Mouse (Mus musculus): ENCODE measurements around the gene Psmd8. TPM values are rescaled to one million over a fixed set of nuclear protein-coding genes. Genes with fewer than 3 reads are reported as not detected.
A peak's percentile ranks its signal among the peaks of the same experiment; 100 is the strongest.
"Not testable (repeated sequence)": the region's sequence is repeated elsewhere in the genome, so short reads cannot be mapped to it uniquely, and the experiment has no call there.

Psmd8 gene
- polyA plus RNA-seq, 1 experiment from 2014 or later = 303 TPM

GRCm38 (mm10) chr7:29202577-29202976 is 22.1 kb upstream of the Psmd8 start:
- Histone ChIP-seq H3K9me3 (no peaks in the 10 kb centered on the region), H3K4me2 (no peak overlapping the region), H3K27me3 (0 out of 2 replicates have a peak, but pooled peaks cover 4% of the 10 kb centered on the region), H3K4me1 (replicated peaks) (no peaks in the 10 kb centered on the region), H3K4me3 (no peak overlapping the region), H3K36me3 (no peaks in the 10 kb centered on the region), H3K27ac (no peak overlapping the region), H3K9ac (no peak overlapping the region)
- WGBS = 86% methylated on average over 6 of the region's 6 CpGs
- no peak for ATAC-seq (ENCODE audit: low FRiP score)

GRCm38 (mm10) chr7:29194230-29194629 is 13.7 kb upstream of the Psmd8 start:
- 94% methylated on average over 1 of the region's 1 CpGs for WGBS
- H3K27ac ChIP-seq = not testable (repeated sequence)

GRCm38 (mm10) chr7:29181323-29181722 is 822 bp upstream of the Psmd8 start:
- 85% methylated on average over 4 of the region's 4 CpGs for WGBS
- peak overlapping the region; percentile 49 for H3K4me2 ChIP-seq
- not testable (repeated sequence) for H3K9me3 ChIP-seq; H3K36me3 ChIP-seq; H3K4me3 ChIP-seq; H3K9ac ChIP-seq; H3K27me3 ChIP-seq; ATAC-seq (ENCODE audit: low FRiP score)
- peaks cover 27% of the 10 kb centered on the region for H3K4me1 ChIP-seq (replicated peaks)
- peak overlapping the region; percentile 77; the same call in 1 of the 2 replicates for H3K27ac ChIP-seq

More at GRCm38 (mm10) chr7:29194230-29194629, 13.7 kb upstream of the Psmd8 start:
- ATAC-seq (ENCODE audit: low FRiP score); H3K9ac ChIP-seq; H3K36me3 ChIP-seq; H3K27me3 ChIP-seq; H3K4me1 ChIP-seq (replicated peaks); H3K4me2 ChIP-seq; H3K9me3 ChIP-seq; H3K4me3 ChIP-seq: not testable (repeated sequence)

GRCm38 (mm10) chr7:29180854-29181236 is 344 bp upstream of the Psmd8 start:
- peak overlapping the region; percentile 49 for H3K4me2 ChIP-seq
- peaks cover 27% of the 10 kb centered on the region for H3K4me1 ChIP-seq (replicated peaks)
- H3K27me3 ChIP-seq = no peaks in the 10 kb centered on the region
- H3K9ac ChIP-seq = peak overlapping the region; percentile 35; the same call in 1 of the 2 replicates
- WGBS = 41% methylated on average over 5 of the region's 5 CpGs
- peak overlapping the region; percentile 77 for H3K27ac ChIP-seq
- H3K9me3 ChIP-seq = no peaks in the 10 kb centered on the region
- peak overlapping the region; percentile 71 for H3K4me3 ChIP-seq
- H3K36me3 ChIP-seq = peaks cover 13% of the 10 kb centered on the region
- peak; percentile 40 for ATAC-seq (ENCODE audit: low FRiP score)

- H3K4me3 ChIP-seq = peak overlapping the region; percentile 71
- peaks cover 29% of the 10 kb centered on the region for H3K36me3 ChIP-seq
- H3K9ac ChIP-seq = peak overlapping the region; percentile 81
- no peak for ATAC-seq (ENCODE audit: low FRiP score)
- no peaks in the 10 kb centered on the region for H3K9me3 ChIP-seq
- H3K4me2 ChIP-seq = peak overlapping the region; percentile 89
- H3K4me1 ChIP-seq (replicated peaks) = peaks cover 27% of the 10 kb centered on the region
- no peak overlapping the region for H3K27ac ChIP-seq
- peaks cover 14% of the 10 kb centered on the region for H3K27me3 ChIP-seq
- 61% methylated on average over 7 of the region's 7 CpGs for WGBS
Observed at GRCm38 (mm10) chr7:29179323-29179722, 1.2 kb downstream of the Psmd8 start.

- no peak for ATAC-seq (ENCODE audit: low FRiP score)
- Histone ChIP-seq H3K9me3 (no peaks in the 10 kb centered on the region), H3K36me3 (peaks cover 41% of the 10 kb centered on the region), H3K4me1 (replicated peaks) (peaks cover 27% of the 10 kb centered on the region), H3K27ac (no peak overlapping the region), H3K4me2 (0 out of 2 replicates have a peak overlapping the region, but pooled peaks have one; percentile 89), H3K4me3 (0 out of 2 replicates have a peak overlapping the region, but pooled peaks have one; percentile 0), H3K9ac (no peak overlapping the region), H3K27me3 (peaks cover 27% of the 10 kb centered on the region)
- WGBS = 90% methylated on average over 4 of the region's 4 CpGs
Observed at GRCm38 (mm10) chr7:29178106-29178505, 2.4 kb downstream of the Psmd8 start.

GRCm38 (mm10) chr7:29172390-29173016 is 8.0 kb downstream of the Psmd8 start:
- H3K27me3 ChIP-seq = peaks cover 61% of the 10 kb centered on the region
- peaks cover 43% of the 10 kb centered on the region for H3K4me1 ChIP-seq (replicated peaks)
- no peak overlapping the region for H3K4me2 ChIP-seq
- H3K36me3 ChIP-seq = peaks cover 49% of the 10 kb centered on the region
- H3K4me3 ChIP-seq = no peak overlapping the region; the same call in 1 of the 2 replicates
- ATAC-seq (ENCODE audit: low FRiP score) = no peak
- H3K9me3 ChIP-seq = no peaks in the 10 kb centered on the region
- 23% methylated on average over 24 of the region's 32 CpGs for WGBS
- H3K9ac ChIP-seq = 0 out of 2 replicates have a peak overlapping the region, but pooled peaks have one; percentile 51
- no peak overlapping the region for H3K27ac ChIP-seq

- Histone ChIP-seq H3K36me3 (peaks cover 44% of the 10 kb centered on the region), H3K27me3 (peaks cover 66% of the 10 kb centered on the region), H3K4me3 (peak overlapping the region; percentile 71), H3K9ac (peak overlapping the region; percentile 51; the same call in 1 of the 2 replicates), H3K4me2 (peak overlapping the region; percentile 73), H3K27ac (no peak overlapping the region), H3K9me3 (no peaks in the 10 kb centered on the region), H3K4me1 (replicated peaks) (peaks cover 47% of the 10 kb centered on the region)
- 6% methylated on average over 33 of the region's 34 CpGs for WGBS
- no peak for ATAC-seq (ENCODE audit: low FRiP score)
Observed at GRCm38 (mm10) chr7:29171562-29172097, 8.9 kb downstream of the Psmd8 start.

- WGBS = 1% methylated on average over 43 of the region's 43 CpGs
- Histone ChIP-seq H3K4me3 (peak overlapping the region; percentile 71), H3K27me3 (peaks cover 70% of the 10 kb centered on the region), H3K9ac (peak overlapping the region; percentile 51; the same call in 1 of the 2 replicates), H3K36me3 (peaks cover 42% of the 10 kb centered on the region), H3K4me1 (replicated peaks) (peaks cover 47% of the 10 kb centered on the region), H3K27ac (no peak overlapping the region), H3K4me2 (peak overlapping the region; percentile 73), H3K9me3 (no peaks in the 10 kb centered on the region)
- no peak for ATAC-seq (ENCODE audit: low FRiP score)
Observed at GRCm38 (mm10) chr7:29170755-29171561, 9.5 kb downstream of the Psmd8 start.

GRCm38 (mm10) chr7:29170066-29170754 is 10.3 kb downstream of the Psmd8 start, which contains the start of the genes Ggn and Spred3:
Gene Ggn (plus strand): TSS chr7:29170210.
Gene Spred3 (minus strand): TSS chr7:29170411.
- H3K27me3 ChIP-seq = peaks cover 64% of the 10 kb centered on the region
- peaks cover 37% of the 10 kb centered on the region for H3K36me3 ChIP-seq
- H3K4me3 ChIP-seq = peak within 1 kb of the TSS; percentile 71
- peak within 1 kb of the TSS; percentile 80 for H3K9ac ChIP-seq
- H3K4me1 ChIP-seq (replicated peaks) = peaks cover 47% of the 10 kb centered on the region
- peak within 1 kb of the TSS; percentile 89 for H3K27ac ChIP-seq
- under 1% methylated on average over 30 of the region's 30 CpGs for WGBS
- peak within 1 kb of the TSS; percentile 73 for H3K4me2 ChIP-seq
- no peaks in the 10 kb centered on the region for H3K9me3 ChIP-seq
- peak; percentile 50 for ATAC-seq (ENCODE audit: low FRiP score)

GRCm38 (mm10) chr7:29169231-29170065 is 11.1 kb downstream of the Psmd8 start:
- Histone ChIP-seq H3K9me3 (no peaks in the 10 kb centered on the region), H3K36me3 (peaks cover 29% of the 10 kb centered on the region), H3K4me1 (replicated peaks) (peaks cover 47% of the 10 kb centered on the region), H3K27ac (peak overlapping the region; percentile 89), H3K9ac (peak overlapping the region; percentile 80), H3K27me3 (peaks cover 57% of the 10 kb centered on the region), H3K4me3 (peak overlapping the region; percentile 71), H3K4me2 (peak overlapping the region; percentile 73)
- WGBS = under 1% methylated on average over 31 of the region's 39 CpGs
- ATAC-seq (ENCODE audit: low FRiP score) = peak; percentile 80

All from hindbrain, embryonic 13.5 days (tissue).